Mouse (Mus musculus): Measurements from ENCODE around the gene Parp16. TPM values are rescaled to one million over a fixed set of nuclear protein-coding genes. Genes with fewer than 3 reads are reported as not detected.

Gene Parp16
- polyA plus RNA-seq, 1 experiment from 2014 or later = 6.0 TPM

Other genes starting within 250 kb of the Parp16 start
- not detected in 2 replicates for gene Slc24a1, start 243.7 kb upstream of the Parp16 start, polyA plus RNA-seq (2014; fragmentation: Nextera tagmentation; extraction: Ambion mirVana)
- gene Ints14, start 234.4 kb upstream of the Parp16 start, polyA plus RNA-seq (2014; fragmentation: Nextera tagmentation; extraction: Ambion mirVana) = 53.2 and 56.2 TPM in 2 replicates
- gene Hacd3, start 173.7 kb upstream of the Parp16 start, polyA plus RNA-seq (2014; fragmentation: Nextera tagmentation; extraction: Ambion mirVana) = 83.8 and 84.6 TPM in 2 replicates
- 29.8 and 33.1 TPM in 2 replicates for gene Dpp8, start 162.9 kb upstream of the Parp16 start, polyA plus RNA-seq (2014; fragmentation: Nextera tagmentation; extraction: Ambion mirVana)
- gene Igdcc4, start 93.9 kb upstream of the Parp16 start, polyA plus RNA-seq (2014; fragmentation: Nextera tagmentation; extraction: Ambion mirVana) = 42.4 and 43.3 TPM in 2 replicates
- 2.0 and 2.7 TPM in 2 replicates for gene Igdcc3, start 54.2 kb upstream of the Parp16 start, polyA plus RNA-seq (2014; fragmentation: Nextera tagmentation; extraction: Ambion mirVana)
- 0.78 and 1.0 TPM in 2 replicates for gene Cilp, start 69.8 kb downstream of the Parp16 start, polyA plus RNA-seq (2014; fragmentation: Nextera tagmentation; extraction: Ambion mirVana)
- gene Clpx, start 98.9 kb downstream of the Parp16 start, polyA plus RNA-seq (2014; fragmentation: Nextera tagmentation; extraction: Ambion mirVana) = 50.7 and 56.7 TPM in 2 replicates
- gene Pdcd7, start 150.8 kb downstream of the Parp16 start, polyA plus RNA-seq (2014; fragmentation: Nextera tagmentation; extraction: Ambion mirVana) = 10.5 and 10.8 TPM in 2 replicates
- 0.77 and 0.81 TPM in 2 replicates for gene Ubap1l, start 165.7 kb downstream of the Parp16 start, polyA plus RNA-seq (2014; fragmentation: Nextera tagmentation; extraction: Ambion mirVana)
- gene Kbtbd13, start 196.3 kb downstream of the Parp16 start, polyA plus RNA-seq (2014; fragmentation: Nextera tagmentation; extraction: Ambion mirVana) = 0.38 and 0.43 TPM in 2 replicates
- 5.2 and 7.0 TPM in 2 replicates for gene Rasl12, start 203.2 kb downstream of the Parp16 start, polyA plus RNA-seq (2014; fragmentation: Nextera tagmentation; extraction: Ambion mirVana)
- not detected in 2 replicates for gene Slc51b, start 227.6 kb downstream of the Parp16 start, polyA plus RNA-seq (2014; fragmentation: Nextera tagmentation; extraction: Ambion mirVana)
- gene Mtfmt, start 240.4 kb downstream of the Parp16 start, polyA plus RNA-seq (2014; fragmentation: Nextera tagmentation; extraction: Ambion mirVana) = 19.0 and 24.1 TPM in 2 replicates